Mouse (Mus musculus): ENCODE data around the gene Senp7.
"Not testable (repeated sequence)": the region's sequence is repeated elsewhere in the genome, so short reads cannot be mapped to it uniquely, and the experiment has no call there.

The Senp7 gene

GRCm38 (mm10) chr16:56048038-56048437 is at the start of gene Senp7:
Gene Senp7 (plus strand): TSS chr16:56048338.
- not testable (repeated sequence) for DNase-seq

GRCm38 (mm10) chr16:56006798-56007197 is 41.3 kb upstream of the Senp7 start:
- no peak for DNase-seq

GRCm38 (mm10) chr16:56008862-56009261 is 39.3 kb upstream of the Senp7 start:
- DNase-seq = no peak

- no peak for DNase-seq
These were observed 35.1 kb upstream of the Senp7 start for GRCm38 (mm10) chr16:56012789-56013743.

GRCm38 (mm10) chr16:56014076-56014475 is 34.1 kb upstream of the Senp7 start:
- DNase-seq = no peak

GRCm38 (mm10) chr16:56019660-56020059 is 28.5 kb upstream of the Senp7 start:
- no peak for DNase-seq

- DNase-seq = no peak
These were observed 20.1 kb upstream of the Senp7 start for GRCm38 (mm10) chr16:56027854-56028629.

- peak in 1 of 2 experiments; percentile 68 for DNase-seq
These were observed 19.2 kb upstream of the Senp7 start for GRCm38 (mm10) chr16:56028722-56029551.

- DNase-seq = peak; percentile 97
These were observed 18.5 kb upstream of the Senp7 start, which contains the start of gene Pcnp for GRCm38 (mm10) chr16:56029661-56030082. Gene Pcnp (minus strand): TSS chr16:56029739.

GRCm38 (mm10) chr16:56034566-56034965 is 13.6 kb upstream of the Senp7 start:
- no peak for DNase-seq

- DNase-seq = no peak
These were observed 11.6 kb upstream of the Senp7 start for GRCm38 (mm10) chr16:56036501-56036900.

GRCm38 (mm10) chr16:56037138-56038010 is 10.8 kb upstream of the Senp7 start, which contains the start of gene Trmt10c:
Gene Trmt10c (minus strand): TSS chr16:56037819.
- peak; percentile 87 to 92 for DNase-seq

- DNase-seq = no peak
These were observed 10.0 kb upstream of the Senp7 start for GRCm38 (mm10) chr16:56038090-56038489.

- DNase-seq = no peak
These were observed 7.8 kb downstream of the Senp7 start for GRCm38 (mm10) chr16:56055911-56056310.

- DNase-seq = no peak
These were observed 8.9 kb downstream of the Senp7 start for GRCm38 (mm10) chr16:56056944-56057590.

GRCm38 (mm10) chr16:56058151-56058550 is 10.0 kb downstream of the Senp7 start:
- no peak for DNase-seq

GRCm38 (mm10) chr16:56061995-56062594 is 14.0 kb downstream of the Senp7 start:
- no peak for DNase-seq

- no peak for DNase-seq
These were observed 14.8 kb downstream of the Senp7 start for GRCm38 (mm10) chr16:56062981-56063380.

- DNase-seq = peak; percentile 54 to 58
These were observed 16.3 kb downstream of the Senp7 start for GRCm38 (mm10) chr16:56064334-56064990.

GRCm38 (mm10) chr16:56066113-56066512 is 18.0 kb downstream of the Senp7 start:
- DNase-seq = no peak

All from kidney, adult 8-10 months (tissue).